Mouse (Mus musculus): ENCODE results near the gene Gabra3.

Gene Gabra3

GRCm38 (mm10) chrX:72656230-72656898 is at the start of gene Gabra3:
Gene Gabra3 (minus strand): TSS chrX:72656848.
- DNase-seq (ENCODE audit: low read depth, low spot score): peak; percentile 34

GRCm38 (mm10) chrX:72655789-72656188 is 859 bp downstream of the Gabra3 start:
- peak; percentile 12 for DNase-seq (ENCODE audit: low read depth, low spot score)

GRCm38 (mm10) chrX:72655381-72655780 is 1.3 kb downstream of the Gabra3 start:
- peak; percentile 2 for DNase-seq (ENCODE audit: low read depth, low spot score)

- DNase-seq (ENCODE audit: low read depth, low spot score): no peak
These were observed 6.0 kb downstream of the Gabra3 start for GRCm38 (mm10) chrX:72650688-72651087.

- peak; percentile 10 for DNase-seq (ENCODE audit: low read depth, low spot score)
These were observed 12.0 kb downstream of the Gabra3 start for GRCm38 (mm10) chrX:72644691-72645090.

GRCm38 (mm10) chrX:72497284-72497683 is 159.4 kb downstream of the Gabra3 start:
- DNase-seq (ENCODE audit: low read depth, low spot score): no peak

- no peak for DNase-seq (ENCODE audit: low read depth, low spot score)
These were observed 166.8 kb downstream of the Gabra3 start for GRCm38 (mm10) chrX:72489806-72490205.

- DNase-seq (ENCODE audit: low read depth, low spot score): no peak
These were observed 269.9 kb downstream of the Gabra3 start, which contains the start of gene Magea10 for GRCm38 (mm10) chrX:72386758-72387157. Gene Magea10 (minus strand): TSS chrX:72386858.
